Mouse (Mus musculus) C2C12 (cell line): ENCODE measurements around the gene Zbtb24.

Source experiments
- CEBPB ChIP-seq: IDR thresholded peaks from one replicate; pipeline ENCODE4 v1.6.1; 2011; ENCODE audit warnings: low read depth, mild to moderate bottlenecking, control low read depth, moderate library complexity
- CTCF ChIP-seq: IDR thresholded peaks from one replicate; pipeline ENCODE4 v1.5.1; 2011; ENCODE audit not compliant: control insufficient read depth, insufficient read depth, insufficient read length
- FOSL1 ChIP-seq: IDR thresholded peaks from one replicate; pipeline ENCODE4 v1.8.0; 2011; ENCODE audit warnings: mild to moderate bottlenecking, low read length; ENCODE audit not compliant: poor library complexity, insufficient read depth, severe bottlenecking
- MAX ChIP-seq: IDR thresholded peaks from one replicate; pipeline ENCODE4 v1.6.1; 2011; ENCODE audit warnings: mild to moderate bottlenecking, control low read depth
- MYOD1 ChIP-seq: IDR thresholded peaks from one replicate; pipeline ENCODE4 v1.6.1; 2011; ENCODE audit warnings: low read depth; ENCODE audit not compliant: control insufficient read depth, insufficient read length
- USF1 ChIP-seq: IDR thresholded peaks from one replicate; pipeline ENCODE4 v1.6.1; 2011; ENCODE audit warnings: low read depth, mild to moderate bottlenecking, control low read depth, moderate library complexity

- TF ChIP-seq CTCF (no peak), USF1 (no peak), CEBPB (no peak), MAX (no peak), MYOD1 (no peak), FOSL1 (no peak)
These were observed 38.7 kb downstream of the Zbtb24 start for GRCm38 (mm10) chr10:41488877-41489276.
